Mouse (Mus musculus) liver, embryonic 16.5 days (tissue): ENCODE results near the gene Gpr39. TPM values are rescaled to one million over a fixed set of nuclear protein-coding genes. Genes with fewer than 3 reads are reported as not detected.
A peak's percentile ranks its signal among the peaks of the same experiment; 100 is the strongest.

ENCODE experiments used
- ATAC-seq: fragments of 200-750 bp; cut with Nextera tagmentation; 2 replicates; pipeline ENCODE4 v1.8.0; 2017; ENCODE audit warnings: low read depth, mild to moderate bottlenecking, moderate number of reproducible peaks, moderate library complexity
- H3K27ac ChIP-seq: fragments of 300-500 bp; sonication (generic); 2 replicates; pipeline ENCODE4 v1.5.1; 2014; ENCODE audit warnings: mild to moderate bottlenecking, low read length
- H3K27me3 ChIP-seq: fragments of 300-500 bp; sonication (generic); 2 replicates; pipeline ENCODE4 v1.6.1; 2014; ENCODE audit warnings: low read depth, low read length, mixed read lengths; ENCODE audit not compliant: control insufficient read depth, insufficient read depth
- H3K36me3 ChIP-seq: fragments of 300-500 bp; sonication (generic); 2 replicates; pipeline ENCODE4 v1.6.1; 2014; ENCODE audit warnings: mild to moderate bottlenecking; ENCODE audit not compliant: control insufficient read depth, insufficient read depth
- H3K4me1 ChIP-seq: fragments of 300-500 bp; sonication (generic); 2 replicates; pipeline ENCODE4 v1.6.1; 2014; ENCODE audit warnings: low read depth, low read length, mixed read lengths; ENCODE audit not compliant: control insufficient read depth
- H3K4me2 ChIP-seq: fragments of 300-500 bp; sonication (generic); 2 replicates; pipeline ENCODE4 v1.6.1; 2014; ENCODE audit warnings: low read depth, low read length, mixed read lengths
- H3K4me3 ChIP-seq: fragments of 300-500 bp; sonication (generic); 2 replicates; pipeline ENCODE4 v1.5.1; 2014; ENCODE audit warnings: low read depth, mild to moderate bottlenecking, low read length
- H3K9ac ChIP-seq: fragments of 300-500 bp; sonication (generic); 2 replicates; pipeline ENCODE4 v1.6.1; 2014; ENCODE audit warnings: low read depth, low read length
- H3K9me3 ChIP-seq: fragments of 300-500 bp; sonication (generic); replicated peaks from 2 replicates; pipeline ENCODE4 v1.6.1; 2016; ENCODE audit warnings: low read length; ENCODE audit not compliant: control insufficient read depth
- WGBS: fragments of 180-500 bp; shearing (Covaris S2); extraction: QIAGEN DNeasy Blood & Tissue Kit; methylation state at CpG from one replicate; pipeline ENCODE4 v1.1.7; 2014; ENCODE audit not compliant: insufficient replicate concordance; 5-methylcytosine and 5-hydroxymethylcytosine counted together
- polyA plus RNA-seq: library from polyadenylated mRNA; unstranded; fragments of >200 nt; fragmentation: Nextera tagmentation; extraction: Ambion mirVana; gene quantifications from 2 replicates; pipeline ENCODE4 v1.2.1, GENCODE M21; 2015

Gpr39 gene
- polyA plus RNA-seq, 1 experiment from 2014 or later, result 3.5 TPM

DNA sequence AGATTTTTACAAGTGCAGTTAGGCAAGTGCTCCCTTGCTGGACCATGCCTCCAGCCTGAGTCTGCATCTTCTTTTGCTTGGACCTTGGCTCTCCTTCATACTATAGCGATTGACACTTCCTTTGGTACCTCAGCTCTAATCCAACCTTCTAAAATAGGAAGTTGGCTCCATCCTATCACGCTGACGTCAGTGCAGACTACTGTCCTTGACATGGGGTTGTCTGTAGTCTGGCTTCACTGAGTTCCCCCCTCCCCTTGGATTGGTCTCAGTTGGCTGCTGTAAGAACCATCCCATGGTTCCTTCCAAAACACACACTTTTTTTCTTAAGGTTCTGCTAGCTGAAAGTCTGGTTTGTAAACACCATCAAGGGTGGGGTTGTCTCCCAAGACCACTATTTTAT, 7.6 kb downstream of the Gpr39 start:
- H3K36me3 ChIP-seq, result no peaks in the 10 kb centered on the region
- no peak overlapping the region for H3K9ac ChIP-seq
- no peak overlapping the region for H3K4me3 ChIP-seq
- 31% methylated on average over 3 of the region's 3 CpGs for WGBS
- H3K4me2 ChIP-seq, result no peak overlapping the region
- peaks cover 3% of the 10 kb centered on the region for H3K4me1 ChIP-seq
- no peak for ATAC-seq
- H3K27me3 ChIP-seq, result no peaks in the 10 kb centered on the region
- H3K9me3 ChIP-seq, result no peaks in the 10 kb centered on the region
- no peak overlapping the region for H3K27ac ChIP-seq

DNA sequence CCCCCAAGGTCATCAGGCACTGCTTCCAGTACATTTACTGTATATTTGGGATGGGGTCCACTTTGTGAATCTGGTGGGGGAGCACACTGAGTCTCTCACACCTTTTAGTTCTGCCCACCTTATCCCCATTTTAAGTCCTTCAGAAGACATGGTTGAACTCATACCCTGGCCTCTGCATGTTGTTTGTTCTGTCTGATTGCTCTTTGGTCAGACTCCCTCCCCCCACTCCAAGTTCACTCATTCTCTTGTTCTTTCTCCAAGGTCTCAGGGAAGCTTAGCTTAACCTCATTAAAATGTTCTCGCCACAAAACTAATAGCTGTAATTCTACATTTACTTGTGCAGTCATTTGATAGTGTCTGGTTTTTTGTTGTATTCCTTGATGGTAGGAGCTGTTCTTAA, 8.5 kb downstream of the Gpr39 start:
- 53% methylated on average over 1 of the region's 1 CpGs for WGBS
- Histone ChIP-seq H3K27ac (no peak overlapping the region), H3K9ac (no peak overlapping the region), H3K4me3 (no peak overlapping the region), H3K4me1 (peaks cover 3% of the 10 kb centered on the region), H3K27me3 (no peaks in the 10 kb centered on the region), H3K4me2 (0 out of 2 replicates have a peak overlapping the region, but pooled peaks have one; percentile 6), H3K9me3 (no peaks in the 10 kb centered on the region), H3K36me3 (no peaks in the 10 kb centered on the region)
- 0 out of 2 replicates have a peak, but pooled peaks have one; percentile 27 for ATAC-seq

DNA sequence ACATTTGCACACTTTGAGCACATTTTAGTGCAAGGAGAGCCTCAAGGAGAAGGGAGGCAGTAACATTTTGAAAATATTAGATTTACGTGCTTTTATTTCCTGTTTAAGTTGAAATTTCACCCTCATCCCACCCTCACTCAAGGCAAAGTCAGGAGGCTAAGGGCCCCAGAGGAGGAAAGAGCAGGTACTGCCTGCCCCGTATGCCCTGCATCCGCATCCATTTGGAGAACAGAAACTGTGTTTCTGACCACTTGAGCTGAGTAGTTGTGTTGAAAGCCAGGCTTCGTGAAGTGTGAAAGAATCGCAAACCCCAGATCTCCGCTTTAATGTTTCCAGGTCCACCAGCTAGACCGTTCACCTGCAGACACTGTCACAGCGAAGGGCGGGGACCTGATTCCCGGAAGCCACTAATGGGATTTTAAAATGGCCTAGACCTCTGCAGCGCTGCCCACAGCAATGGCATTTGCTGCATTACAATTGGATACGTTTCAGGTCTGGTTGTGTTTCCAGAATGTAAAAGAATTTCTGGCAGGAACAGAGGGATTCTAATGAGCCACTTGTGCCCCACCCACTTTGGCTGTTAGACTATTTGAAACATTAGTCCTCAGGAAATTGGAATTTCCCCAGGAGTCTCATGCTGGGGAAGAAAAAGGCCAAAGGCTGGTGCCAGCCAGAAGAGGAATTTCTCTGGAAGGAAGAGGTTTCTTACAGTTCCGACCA, 11.1 kb downstream of the Gpr39 start:
- H3K4me2 ChIP-seq, result no peak overlapping the region
- no peak for ATAC-seq
- H3K27ac ChIP-seq, result no peak overlapping the region
- no peak overlapping the region for H3K9ac ChIP-seq
- H3K9me3 ChIP-seq, result no peaks in the 10 kb centered on the region
- no peaks in the 10 kb centered on the region for H3K36me3 ChIP-seq
- no peaks in the 10 kb centered on the region for H3K27me3 ChIP-seq
- H3K4me1 ChIP-seq, result peaks cover 3% of the 10 kb centered on the region
- H3K4me3 ChIP-seq, result no peak overlapping the region
- WGBS, result 73% methylated on average over 13 of the region's 13 CpGs

DNA sequence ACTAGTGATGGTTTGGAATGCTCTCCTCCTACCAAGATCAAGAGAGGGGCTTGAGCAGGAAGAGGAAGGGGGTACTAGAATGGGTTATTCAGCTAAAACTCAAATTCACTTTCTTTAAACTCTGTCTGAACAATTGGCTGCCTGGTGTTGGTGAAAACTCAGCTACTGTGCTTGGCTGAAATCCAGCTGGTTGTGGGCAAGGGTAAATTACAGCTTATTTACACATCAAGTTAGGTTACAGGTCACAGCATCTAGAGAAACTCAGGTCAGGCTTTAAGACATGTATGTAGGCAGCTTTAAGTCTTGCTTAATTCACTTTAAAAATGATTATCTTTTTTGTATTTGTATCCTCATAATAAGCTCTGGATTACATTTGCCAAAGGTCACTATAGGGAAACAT, 16.7 kb downstream of the Gpr39 start:
- ATAC-seq, result 0 out of 2 replicates have a peak, but pooled peaks have one; percentile 3
- Histone ChIP-seq H3K9ac (no peak overlapping the region), H3K4me1 (no peaks in the 10 kb centered on the region), H3K27ac (no peak overlapping the region), H3K9me3 (no peaks in the 10 kb centered on the region), H3K4me3 (no peak overlapping the region), H3K27me3 (no peaks in the 10 kb centered on the region), H3K36me3 (no peaks in the 10 kb centered on the region), H3K4me2 (no peak overlapping the region)

DNA sequence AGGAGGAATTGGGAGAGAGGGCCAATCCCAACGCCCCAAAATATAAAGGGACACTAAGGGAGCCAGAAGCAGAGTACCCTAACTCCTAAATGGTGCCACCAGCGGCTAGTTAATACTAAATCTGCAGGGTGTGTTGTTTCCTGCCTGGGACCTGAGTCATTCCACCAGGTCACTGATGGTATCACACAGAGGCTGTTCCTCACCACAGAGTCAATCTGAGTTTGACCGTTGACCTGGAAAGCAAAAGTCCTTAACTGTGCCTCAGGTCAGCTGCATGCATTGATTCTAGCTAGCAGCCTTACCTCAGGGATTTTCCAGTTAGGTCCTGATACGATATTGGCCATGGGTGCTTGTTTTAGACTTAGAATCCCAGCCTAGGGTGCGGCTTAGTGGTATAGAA, 17.5 kb downstream of the Gpr39 start:
- Histone ChIP-seq H3K4me3 (no peak overlapping the region), H3K27ac (peak overlapping the region; percentile 61), H3K9ac (no peak overlapping the region), H3K36me3 (no peaks in the 10 kb centered on the region), H3K4me1 (no peaks in the 10 kb centered on the region), H3K4me2 (no peak overlapping the region), H3K27me3 (no peaks in the 10 kb centered on the region), H3K9me3 (no peaks in the 10 kb centered on the region)
- WGBS, result 28% methylated on average over 5 of the region's 5 CpGs
- peak; percentile 94 for ATAC-seq

DNA sequence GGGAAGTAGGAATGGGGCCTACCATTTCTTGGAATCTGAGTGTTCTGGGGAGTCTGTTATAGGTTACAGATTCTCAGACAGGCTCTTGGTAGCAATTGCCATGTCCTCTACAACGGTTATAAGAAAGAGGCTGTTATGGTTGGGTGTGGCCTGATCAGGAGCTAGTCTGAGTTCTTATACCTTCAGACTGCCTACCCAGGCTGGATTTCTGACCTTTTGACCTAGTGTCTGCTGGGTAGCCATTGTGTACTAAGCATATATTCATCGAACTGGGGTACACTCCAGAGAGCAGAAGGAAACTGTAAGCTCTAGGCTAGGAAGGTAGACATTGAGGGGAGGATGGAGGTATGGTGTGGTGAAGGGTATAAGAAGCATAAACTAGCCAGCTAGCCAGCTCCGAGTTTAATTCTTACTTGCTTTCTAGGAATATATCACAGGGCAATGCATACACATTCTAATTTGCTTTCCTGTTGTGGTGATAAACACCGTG, 24.4 kb downstream of the Gpr39 start:
- Histone ChIP-seq H3K4me2 (no peak overlapping the region), H3K36me3 (no peaks in the 10 kb centered on the region), H3K9ac (no peak overlapping the region), H3K27me3 (no peaks in the 10 kb centered on the region), H3K27ac (no peak overlapping the region), H3K9me3 (no peaks in the 10 kb centered on the region), H3K4me3 (no peak overlapping the region), H3K4me1 (no peaks in the 10 kb centered on the region; the same call in 1 of the 2 replicates)
- no peak for ATAC-seq
- WGBS, result 49% methylated on average over 4 of the region's 4 CpGs

DNA sequence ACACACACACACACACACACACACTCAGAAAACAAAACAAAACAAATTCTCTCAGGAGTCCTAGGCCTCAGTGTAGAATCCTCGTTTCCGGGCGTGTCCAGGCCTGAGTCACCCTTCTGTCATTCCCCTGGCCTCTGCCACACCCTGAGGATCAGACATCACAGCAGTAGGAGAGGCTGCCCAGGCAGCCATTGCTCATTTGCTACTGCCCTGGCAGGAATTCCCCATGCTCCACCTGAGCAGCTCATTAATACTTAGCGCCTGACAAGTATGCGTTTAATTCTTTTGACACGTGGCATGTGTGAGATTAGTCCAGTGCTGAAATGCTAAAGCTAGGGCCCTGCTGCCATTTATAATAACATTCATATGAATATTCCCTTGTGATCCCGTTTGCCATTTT, 25.0 kb downstream of the Gpr39 start:
- Histone ChIP-seq H3K27me3 (no peaks in the 10 kb centered on the region), H3K9me3 (no peaks in the 10 kb centered on the region), H3K36me3 (no peaks in the 10 kb centered on the region), H3K27ac (no peak overlapping the region), H3K9ac (no peak overlapping the region), H3K4me2 (no peak overlapping the region), H3K4me1 (no peaks in the 10 kb centered on the region; the same call in 1 of the 2 replicates), H3K4me3 (no peak overlapping the region)
- ATAC-seq, result no peak
- WGBS, result 62% methylated on average over 7 of the region's 7 CpGs

DNA sequence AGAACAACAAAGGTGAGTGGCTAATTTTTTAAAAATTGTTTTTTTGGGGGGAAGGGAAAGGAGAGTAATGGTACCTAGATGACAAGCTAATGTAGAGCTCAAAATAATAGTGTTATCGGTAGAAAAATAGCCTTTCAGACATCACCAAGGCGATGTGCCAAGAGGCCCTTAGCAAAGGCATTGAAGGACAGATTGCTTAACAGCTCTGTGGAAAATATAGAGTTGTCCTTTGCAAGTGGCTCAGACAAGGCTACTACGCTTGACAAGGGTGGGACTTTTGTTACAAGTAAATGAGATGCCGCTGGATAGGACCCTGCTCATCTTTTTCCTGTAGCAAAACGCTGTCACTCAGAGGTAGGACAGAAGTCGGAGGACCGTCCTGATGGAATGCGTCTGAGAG, 25.5 kb downstream of the Gpr39 start:
- no peak for ATAC-seq
- no peak overlapping the region for H3K27ac ChIP-seq
- H3K9me3 ChIP-seq, result no peaks in the 10 kb centered on the region
- no peak overlapping the region for H3K4me3 ChIP-seq
- no peaks in the 10 kb centered on the region for H3K36me3 ChIP-seq
- no peaks in the 10 kb centered on the region; the same call in 1 of the 2 replicates for H3K4me1 ChIP-seq
- H3K27me3 ChIP-seq, result no peaks in the 10 kb centered on the region
- H3K9ac ChIP-seq, result no peak overlapping the region
- WGBS, result 77% methylated on average over 8 of the region's 8 CpGs
- no peak overlapping the region for H3K4me2 ChIP-seq

DNA sequence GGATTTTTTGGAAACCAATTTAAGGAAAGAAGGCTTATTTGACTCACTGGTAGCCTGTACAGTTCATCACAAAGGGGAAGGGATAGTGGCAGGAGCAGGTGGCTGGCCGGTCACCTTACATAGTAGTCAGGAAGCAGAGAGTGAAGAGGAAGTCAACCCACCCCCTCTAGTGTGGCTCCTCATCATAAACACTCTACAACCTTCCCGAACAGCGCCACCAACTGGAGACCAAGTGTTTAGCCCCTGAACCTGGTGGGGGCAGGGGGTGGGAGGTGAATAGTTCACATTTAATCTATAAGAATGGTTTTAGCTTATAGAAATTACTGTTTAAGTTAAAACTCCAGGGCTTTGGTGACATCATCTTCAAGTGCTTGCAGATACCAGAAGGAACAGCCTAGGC, 28.6 kb downstream of the Gpr39 start:
- no peak overlapping the region for H3K27ac ChIP-seq
- no peaks in the 10 kb centered on the region for H3K27me3 ChIP-seq
- ATAC-seq, result no peak
- no peaks in the 10 kb centered on the region; the same call in 1 of the 2 replicates for H3K4me1 ChIP-seq
- no peaks in the 10 kb centered on the region for H3K36me3 ChIP-seq
- H3K4me3 ChIP-seq, result no peak overlapping the region
- 47% methylated on average over 3 of the region's 3 CpGs for WGBS
- H3K9ac ChIP-seq, result no peak overlapping the region
- no peaks in the 10 kb centered on the region for H3K9me3 ChIP-seq
- H3K4me2 ChIP-seq, result no peak overlapping the region
